Mouse (Mus musculus) E14TG2a.4 (cell line): Measurements from ENCODE around the gene Spg7.

ENCODE experiments used
- CTCF ChIP-seq: conservative IDR thresholded peaks from 2 replicates; pipeline ENCODE4 v1.5.1; 2014; ENCODE audit warnings: low read length
- NANOG ChIP-seq: IDR thresholded peaks from 2 replicates; pipeline ENCODE4 v1.6.1; 2014; ENCODE audit warnings: borderline replicate concordance, low read length, mixed read lengths

- TF ChIP-seq CTCF (no peak), NANOG (no peak)
Measured at GRCm38 (mm10) chr8:123031321-123031978, 31.3 kb upstream of the Spg7 start.
